Mouse (Mus musculus): ENCODE data around the gene Zbtb1. TPM values are rescaled to one million over a fixed set of nuclear protein-coding genes. Genes with fewer than 3 reads are reported as not detected.

Zbtb1 gene
- polyA plus RNA-seq, 1 experiment from 2014 or later = 10.0 TPM

Other genes with a start within 250 kb of the Zbtb1 start
- gene Esr2, start 193.0 kb upstream of the Zbtb1 start, polyA plus RNA-seq (2016; fragmentation: Nextera tagmentation; extraction: Ambion mirVana) = 0.20 and 0.29 TPM in 2 replicates
- gene Tex21, start 123.5 kb upstream of the Zbtb1 start, polyA plus RNA-seq (2016; fragmentation: Nextera tagmentation; extraction: Ambion mirVana) = not detected in 2 replicates
- gene Mthfd1, start 115.0 kb upstream of the Zbtb1 start, polyA plus RNA-seq (2016; fragmentation: Nextera tagmentation; extraction: Ambion mirVana) = 106 and 117 TPM in 2 replicates
- 2.3 and 2.7 TPM in 2 replicates for gene Akap5, start 45.4 kb upstream of the Zbtb1 start, polyA plus RNA-seq (2016; fragmentation: Nextera tagmentation; extraction: Ambion mirVana)
- 14.6 and 17.7 TPM in 2 replicates for gene Zbtb25, start 664 bp upstream of the Zbtb1 start, polyA plus RNA-seq (2016; fragmentation: Nextera tagmentation; extraction: Ambion mirVana)
- gene Hspa2, start 33.9 kb downstream of the Zbtb1 start, polyA plus RNA-seq (2016; fragmentation: Nextera tagmentation; extraction: Ambion mirVana) = 5.4 and 5.9 TPM in 2 replicates
- gene Ppp1r36, start 47.3 kb downstream of the Zbtb1 start, polyA plus RNA-seq (2016; fragmentation: Nextera tagmentation; extraction: Ambion mirVana) = 1.6 and 1.8 TPM in 2 replicates
- gene Plekhg3, start 160.6 kb downstream of the Zbtb1 start, polyA plus RNA-seq (2016; fragmentation: Nextera tagmentation; extraction: Ambion mirVana) = 3.3 and 3.9 TPM in 2 replicates